Mouse (Mus musculus): ENCODE measurements around the gene Dnpep.

Dnpep gene

DNA sequence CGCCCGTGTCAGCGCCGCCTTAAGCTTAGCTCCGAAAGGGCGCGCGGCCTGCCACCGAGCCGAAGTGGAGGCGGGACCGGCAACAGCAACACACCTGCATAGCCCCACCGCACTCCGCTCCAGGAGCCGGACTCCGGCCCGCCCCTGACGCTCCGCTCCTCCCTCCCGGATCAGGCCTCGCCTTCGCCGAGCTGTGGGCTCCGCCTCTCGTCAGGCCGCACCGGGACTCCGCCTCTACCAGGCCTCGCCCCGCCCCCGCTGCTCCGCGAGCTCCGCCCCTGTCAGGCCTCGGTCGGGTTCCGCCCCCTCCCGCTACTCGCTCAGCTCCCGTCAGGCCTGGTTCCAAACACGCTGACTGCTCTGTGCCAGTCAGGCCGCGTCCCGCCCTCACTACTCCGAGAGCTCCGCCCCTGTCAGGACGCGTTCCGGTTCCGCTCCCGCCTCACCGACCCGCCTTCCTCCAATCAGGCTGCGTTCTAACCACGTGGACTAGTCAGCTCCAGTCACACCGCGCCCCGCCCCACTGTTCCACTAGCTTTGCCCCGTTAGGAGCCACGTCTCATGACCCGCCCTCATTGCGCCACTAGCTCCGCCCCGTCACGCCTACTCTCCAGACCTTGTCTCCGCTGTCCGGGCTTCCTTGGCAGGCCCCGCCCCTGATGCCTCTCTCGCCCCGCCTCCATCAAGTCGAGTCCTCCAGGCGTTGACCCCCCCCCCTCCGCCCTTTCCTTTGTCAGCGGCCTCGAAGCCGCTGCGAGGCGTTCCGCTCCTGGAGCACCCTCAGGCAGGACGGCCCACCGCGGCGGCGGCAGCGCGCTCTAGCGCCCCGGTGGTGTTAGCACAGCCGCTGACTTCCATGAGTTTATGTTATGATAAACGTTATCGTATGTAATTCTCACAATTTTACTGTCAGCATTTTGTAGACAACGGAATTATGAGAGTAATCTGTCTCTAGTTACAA is at the start of gene Dnpep:
TSS of gene Dnpep (minus strand) at position 750 of the 961 bp plus-strand sequence.
- peak; percentile 100 for DNase-seq (ENCODE audit: low spot score in 2 of 2)

DNA sequence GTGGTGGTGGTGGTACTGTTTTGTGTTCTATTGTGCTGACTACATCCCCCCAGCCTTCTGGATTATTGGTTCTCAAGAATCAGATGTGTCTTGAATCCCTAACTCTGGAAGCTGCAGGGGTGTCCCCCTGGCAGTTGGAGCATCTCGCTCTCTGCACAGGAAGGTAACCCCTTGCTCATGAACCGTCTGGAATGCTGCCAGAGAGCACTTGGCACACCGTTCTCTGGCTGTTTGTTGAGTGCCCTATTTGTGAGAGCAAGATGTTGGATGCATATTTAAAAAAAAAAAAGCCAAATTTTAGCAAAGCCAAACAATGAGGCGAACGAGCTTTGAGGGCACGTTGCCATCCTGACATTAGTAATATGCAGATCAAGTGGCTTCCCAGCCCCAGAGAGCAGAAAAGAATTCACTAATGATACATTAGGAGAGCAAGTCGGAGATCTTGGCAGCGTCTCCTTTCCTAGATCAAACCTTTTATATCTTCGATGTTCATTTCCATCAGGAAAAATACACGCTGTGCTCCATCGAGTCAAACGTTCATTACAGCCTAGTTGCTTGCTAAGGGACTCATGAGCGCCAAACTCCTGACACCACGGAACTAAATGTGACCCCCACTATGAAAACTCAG is 47.8 kb upstream of the Dnpep start:
- DNase-seq (ENCODE audit: low spot score in 2 of 2), result no peak

DNA sequence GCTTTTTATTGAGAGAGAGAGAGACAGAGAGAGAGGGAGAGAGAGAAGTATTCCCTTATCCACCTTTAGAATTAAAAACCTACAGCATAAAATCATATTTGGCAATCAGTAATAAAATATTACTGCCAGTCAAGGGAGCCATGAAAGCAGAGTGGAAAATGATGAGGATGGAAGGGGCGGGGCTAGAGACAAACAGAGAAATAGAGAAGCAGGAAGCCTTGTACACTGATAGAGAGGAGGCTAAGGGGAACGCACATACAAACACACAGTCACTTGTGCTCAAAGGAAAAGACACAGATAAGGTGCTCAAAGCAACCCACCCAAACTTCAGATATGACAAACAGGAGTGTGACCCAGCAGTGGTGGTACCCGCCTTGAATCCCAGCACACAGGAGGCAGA is 46.1 kb upstream of the Dnpep start:
- DNase-seq (ENCODE audit: low spot score in 2 of 2), result no peak

DNA sequence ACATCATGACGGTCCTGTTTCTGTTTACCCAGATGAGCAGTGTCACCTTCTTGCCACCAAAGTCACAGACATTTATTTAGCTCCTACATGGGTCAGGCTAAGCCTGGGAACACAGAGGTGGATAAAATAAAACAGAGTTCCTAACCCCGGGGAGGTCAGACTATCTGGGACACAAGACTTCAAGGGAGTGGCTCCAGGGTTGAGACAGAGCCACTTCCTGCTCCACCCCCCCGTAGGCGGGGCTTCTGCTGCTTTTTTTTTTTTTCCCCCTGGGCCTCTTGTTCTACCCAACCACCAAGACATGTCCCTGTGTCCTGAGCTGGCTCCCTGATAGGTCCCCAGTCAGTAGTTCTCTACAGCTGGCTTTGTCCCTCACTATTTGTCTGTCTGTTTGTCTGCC is 44.0 kb upstream of the Dnpep start:
- DNase-seq (ENCODE audit: low spot score in 2 of 2), result peak; percentile 63 to 72

DNA sequence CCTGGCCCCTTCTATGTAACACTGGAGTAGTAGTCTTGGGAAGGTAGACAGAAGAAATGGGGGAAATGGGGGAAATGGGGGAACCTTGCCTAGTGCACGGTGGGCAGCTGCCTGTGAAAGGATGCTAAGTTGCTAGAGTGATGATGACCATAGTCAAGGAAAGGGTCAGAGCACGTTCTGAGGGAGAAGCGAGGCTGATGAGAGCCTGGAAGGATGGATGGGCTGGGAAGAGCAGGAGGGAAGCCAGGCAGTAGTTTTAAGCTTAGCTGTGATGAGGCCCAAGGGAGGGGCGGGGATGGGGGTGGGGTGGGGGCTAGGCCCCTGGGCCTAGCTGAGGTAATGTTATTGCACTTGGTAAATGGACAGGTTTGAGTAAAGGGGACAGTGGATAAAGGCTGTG is 43.3 kb upstream of the Dnpep start:
- DNase-seq (ENCODE audit: low spot score in 2 of 2), result no peak

DNA sequence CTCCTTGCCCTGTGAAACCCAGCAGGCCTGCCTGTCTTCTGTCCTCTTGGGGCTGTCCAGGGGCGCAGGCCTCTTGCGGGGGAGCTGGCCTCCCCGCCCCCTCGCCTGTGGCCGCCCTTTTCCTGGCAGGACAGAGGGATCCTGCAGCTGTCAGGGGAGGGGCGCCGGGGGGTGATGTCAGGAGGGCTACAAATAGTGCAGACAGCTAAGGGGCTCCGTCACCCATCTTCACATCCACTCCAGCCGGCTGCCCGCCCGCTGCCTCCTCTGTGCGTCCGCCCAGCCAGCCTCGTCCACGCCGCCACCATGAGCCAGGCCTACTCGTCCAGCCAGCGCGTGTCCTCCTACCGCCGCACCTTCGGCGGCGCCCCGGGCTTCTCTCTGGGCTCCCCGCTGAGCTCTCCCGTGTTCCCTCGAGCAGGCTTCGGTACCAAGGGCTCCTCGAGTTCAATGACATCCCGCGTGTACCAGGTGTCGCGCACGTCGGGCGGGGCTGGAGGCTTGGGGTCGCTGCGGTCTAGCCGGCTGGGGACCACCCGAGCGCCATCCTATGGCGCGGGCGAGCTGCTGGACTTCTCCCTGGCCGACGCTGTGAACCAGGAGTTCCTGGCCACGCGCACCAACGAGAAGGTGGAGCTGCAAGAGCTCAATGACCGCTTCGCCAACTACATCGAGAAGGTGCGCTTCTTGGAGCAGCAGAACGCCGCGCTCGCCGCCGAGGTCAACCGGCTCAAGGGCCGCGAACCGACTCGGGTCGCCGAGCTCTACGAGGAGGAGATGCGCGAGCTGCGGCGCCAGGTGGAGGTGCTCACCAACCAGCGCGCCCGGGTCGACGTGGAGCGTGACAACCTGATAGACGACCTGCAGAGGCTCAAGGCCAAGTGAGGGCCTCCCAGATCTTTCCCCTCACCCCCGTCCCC is 42.6 kb upstream of the Dnpep start, which contains the start of gene Des:
TSS of gene Des (plus strand) at position 218 of the 920 bp plus-strand sequence.
- peak; percentile 82 to 83 for DNase-seq (ENCODE audit: low spot score in 2 of 2)

DNA sequence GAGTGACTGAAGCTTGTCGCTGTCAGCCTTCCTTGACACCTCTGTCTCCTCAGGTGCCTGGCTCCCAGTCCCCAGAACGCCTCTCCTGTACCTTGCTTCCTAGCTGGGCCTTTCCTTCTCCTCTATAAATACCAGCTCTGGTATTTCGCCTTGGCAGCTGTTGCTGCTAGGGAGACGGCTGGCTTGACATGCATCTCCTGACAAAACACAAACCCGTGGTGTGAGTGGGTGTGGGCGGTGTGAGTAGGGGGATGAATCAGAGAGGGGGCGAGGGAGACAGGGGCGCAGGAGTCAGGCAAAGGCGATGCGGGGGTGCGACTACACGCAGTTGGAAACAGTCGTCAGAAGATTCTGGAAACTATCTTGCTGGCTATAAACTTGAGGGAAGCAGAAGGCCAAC is 41.6 kb upstream of the Dnpep start:
- peak; percentile 56 to 58 for DNase-seq (ENCODE audit: low spot score in 2 of 2)

DNA sequence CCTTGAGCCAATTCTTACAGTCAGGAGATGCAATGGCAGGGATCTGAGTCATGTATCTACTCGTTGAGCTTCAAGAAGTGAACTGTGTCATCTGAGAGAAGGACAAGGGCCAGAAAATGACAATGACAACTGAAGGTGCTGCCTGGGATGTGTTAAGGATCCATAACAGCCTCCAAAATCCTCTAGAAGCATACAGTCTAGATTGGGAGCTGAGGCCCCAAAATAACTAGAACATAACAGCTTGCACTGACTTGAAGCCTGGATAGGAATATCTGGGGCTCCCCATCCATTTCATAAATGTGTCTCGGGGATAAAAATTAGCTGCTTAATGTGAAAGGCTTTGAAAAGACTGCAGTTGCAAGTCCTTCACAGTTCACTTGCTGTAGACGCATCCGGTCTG is 40.2 kb upstream of the Dnpep start:
- DNase-seq (ENCODE audit: low spot score in 2 of 2), result no peak

DNA sequence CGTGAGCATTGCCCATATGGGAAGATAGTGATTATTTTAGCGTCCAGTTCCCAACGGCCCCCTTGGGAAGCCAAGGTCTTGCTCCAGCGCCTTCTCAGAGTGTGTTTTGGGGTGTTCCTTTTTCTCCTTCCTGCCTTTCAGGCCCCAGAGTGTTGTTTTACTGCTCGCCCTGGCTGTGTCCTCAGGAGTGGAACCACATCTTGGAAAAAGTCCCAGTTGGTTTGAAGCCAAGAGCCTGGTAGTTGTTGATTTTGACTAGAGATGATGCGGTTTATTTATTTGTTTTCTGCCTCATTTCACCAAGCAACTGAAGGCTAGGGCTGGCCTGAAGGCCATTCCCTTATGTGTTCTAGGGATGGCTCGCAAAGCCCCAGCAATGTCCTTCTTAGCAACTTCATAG is 39.5 kb upstream of the Dnpep start:
- DNase-seq (ENCODE audit: low spot score in 2 of 2), result no peak

DNA sequence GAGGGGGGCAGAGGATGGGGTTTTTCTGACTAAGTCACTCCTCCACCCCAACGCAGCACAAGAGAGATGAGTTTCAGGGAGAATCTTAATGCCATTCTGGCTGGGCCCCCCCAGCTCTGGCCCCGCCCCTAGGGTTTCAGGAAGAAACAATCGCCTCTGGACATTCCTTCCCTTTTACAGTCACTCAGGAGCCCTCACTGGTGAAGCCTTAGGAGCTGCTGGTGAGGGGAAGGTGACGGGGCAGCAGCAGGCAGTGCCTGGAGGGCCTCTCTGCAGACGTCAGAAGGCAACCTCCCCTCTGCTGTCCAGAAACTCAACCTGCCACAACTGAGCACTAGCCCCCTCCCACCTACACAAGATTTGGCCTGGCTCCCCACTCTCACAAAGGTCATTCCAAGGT is 31.5 kb upstream of the Dnpep start:
- DNase-seq (ENCODE audit: low spot score in 2 of 2), result no peak

DNA sequence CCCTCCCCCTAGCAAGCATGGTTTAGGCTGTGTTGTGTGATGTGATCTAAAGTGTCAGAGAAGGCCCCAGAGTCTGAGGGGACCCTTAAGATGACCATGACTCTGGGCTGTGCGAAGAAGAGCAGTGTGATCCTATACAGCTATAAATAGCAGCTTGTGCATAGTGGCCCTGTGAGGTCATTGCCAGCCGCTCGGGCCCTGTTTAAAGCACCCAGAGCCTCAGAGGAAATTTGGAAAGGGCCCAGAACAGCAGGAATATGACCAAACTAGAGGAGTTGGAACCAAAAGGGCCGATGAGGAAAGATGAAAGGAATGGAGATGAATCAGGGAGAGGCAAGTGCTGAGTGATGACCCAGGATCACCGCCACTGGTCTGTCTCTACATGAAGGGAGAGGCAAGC is 29.5 kb upstream of the Dnpep start:
- DNase-seq (ENCODE audit: low spot score in 2 of 2), result no peak

DNA sequence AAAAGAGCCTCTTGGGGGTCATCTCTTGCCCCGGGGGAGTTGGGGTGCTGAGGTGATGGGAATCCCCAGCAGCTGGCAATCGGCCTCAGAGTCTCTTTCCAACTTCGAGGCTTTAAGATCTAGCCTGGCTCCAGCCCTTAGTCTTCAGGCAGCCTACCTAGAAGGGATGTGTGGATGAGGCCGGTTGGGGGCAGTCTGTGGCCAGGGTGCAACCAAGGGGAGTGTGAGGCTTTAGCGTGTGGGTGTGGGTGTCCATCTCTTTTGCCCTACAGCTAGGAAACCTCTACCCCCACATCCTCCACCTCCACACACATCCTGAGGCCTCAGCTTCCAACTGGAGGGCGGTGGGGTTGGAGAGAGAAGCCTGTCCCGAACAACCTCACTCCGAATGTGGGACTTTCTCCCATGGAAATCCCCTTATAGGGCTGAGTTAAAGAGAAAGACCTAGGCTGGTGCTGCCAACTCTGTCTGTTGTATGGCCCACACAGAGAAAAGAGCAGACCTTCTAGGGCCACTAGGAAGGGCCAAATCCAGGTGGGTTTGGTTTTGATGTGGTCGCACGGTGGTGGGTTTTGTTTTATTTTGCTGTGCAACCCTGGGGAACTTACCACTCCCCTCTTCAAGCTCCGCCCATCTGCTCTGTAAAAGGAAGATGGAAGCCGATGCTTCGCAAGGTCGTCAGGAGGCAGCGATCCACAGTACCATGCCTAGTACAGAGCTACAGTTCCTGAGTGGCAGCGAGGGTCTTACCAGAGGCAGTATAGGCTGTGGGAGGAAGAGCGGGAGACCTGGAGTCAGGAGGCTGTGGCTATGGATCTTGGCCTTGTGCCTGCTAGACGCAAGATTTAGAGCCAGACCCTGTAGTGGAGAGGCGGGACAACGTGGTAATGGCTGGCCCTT is 27.5 kb upstream of the Dnpep start:
- no peak for DNase-seq (ENCODE audit: low spot score in 2 of 2)

DNA sequence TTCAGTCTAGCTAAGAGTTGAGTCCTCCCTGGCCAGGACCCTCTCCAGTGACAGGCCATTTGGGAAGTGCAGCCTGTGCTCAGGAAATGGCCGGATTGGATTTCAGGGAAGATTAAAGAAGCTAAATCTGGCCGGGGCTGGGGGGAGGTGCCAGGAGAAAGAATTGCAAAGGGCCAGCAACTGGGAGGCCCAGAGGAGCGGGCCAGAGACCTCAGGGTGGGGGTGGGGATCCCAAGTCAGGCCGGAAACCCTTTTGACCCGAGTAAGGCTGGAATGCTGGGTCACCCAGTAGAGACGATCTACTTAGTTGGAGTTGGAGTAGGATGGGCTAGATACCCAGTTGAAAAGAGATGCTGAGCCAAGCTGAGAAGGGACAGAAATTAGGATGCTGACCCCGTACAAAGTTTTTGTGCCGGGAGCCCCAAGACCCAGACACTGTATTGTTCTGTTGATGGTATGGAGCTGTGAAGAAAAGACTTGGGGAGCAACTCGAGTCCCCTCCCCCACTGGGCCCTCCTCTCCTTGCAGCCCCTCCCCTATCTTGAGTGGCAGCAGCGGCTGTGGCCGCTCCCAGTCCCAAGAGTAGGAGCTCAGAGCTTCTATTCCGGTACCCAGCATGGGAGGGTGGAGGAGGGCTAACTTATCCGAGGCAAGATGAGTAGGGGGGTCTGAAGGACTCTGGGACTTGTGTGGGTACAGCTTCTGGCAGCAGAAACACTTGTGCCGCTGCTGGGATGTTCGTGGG is 26.7 kb upstream of the Dnpep start:
- DNase-seq (ENCODE audit: low spot score in 2 of 2), result no peak

DNA sequence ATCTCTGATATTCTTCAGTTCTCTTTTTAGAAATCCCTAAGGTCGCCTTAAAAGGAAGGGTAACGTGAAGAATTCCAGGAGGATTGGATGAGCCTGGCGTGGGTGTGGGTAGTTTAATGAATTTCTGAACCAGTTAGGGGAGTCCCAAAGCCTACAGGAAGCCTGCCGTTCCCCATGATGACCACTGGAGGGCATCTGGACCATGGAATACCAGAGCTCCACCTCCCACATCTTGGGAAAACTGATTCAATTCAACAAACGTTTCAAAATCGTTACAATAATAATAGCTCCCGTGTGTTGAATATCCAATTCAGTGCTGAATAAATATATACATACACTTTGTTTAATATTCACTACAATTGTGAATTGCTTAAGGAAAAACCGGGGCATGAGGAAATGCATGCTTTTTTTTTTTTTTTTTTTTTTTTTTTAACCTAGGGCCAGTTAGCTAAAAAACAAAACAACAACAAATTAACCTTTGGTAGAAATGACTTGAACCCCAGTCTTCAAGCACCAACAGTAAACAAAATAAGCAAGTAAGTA is 25.2 kb upstream of the Dnpep start:
- peak; percentile 57 to 71 for DNase-seq (ENCODE audit: low spot score in 2 of 2)

DNA sequence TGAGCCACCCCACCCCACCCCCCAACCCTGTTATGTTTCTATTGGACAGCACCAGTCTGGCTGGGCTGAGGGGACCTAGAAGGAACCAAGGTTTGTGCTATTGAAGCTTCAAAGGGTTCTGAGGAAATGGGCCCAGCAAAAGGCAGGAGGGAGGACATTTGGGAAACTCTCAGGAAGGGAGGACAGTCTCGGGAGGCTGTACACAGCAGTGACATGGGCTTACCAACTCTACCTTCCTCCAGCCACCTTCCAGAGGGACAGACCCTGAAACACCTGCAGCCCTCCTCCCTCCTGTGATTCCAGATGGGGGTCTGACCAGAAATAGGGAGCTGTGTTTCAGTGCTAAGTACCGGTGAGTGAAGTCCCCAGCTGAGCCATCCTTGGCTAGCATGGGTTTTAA is 22.7 kb upstream of the Dnpep start:
- DNase-seq (ENCODE audit: low spot score in 2 of 2), result no peak

DNA sequence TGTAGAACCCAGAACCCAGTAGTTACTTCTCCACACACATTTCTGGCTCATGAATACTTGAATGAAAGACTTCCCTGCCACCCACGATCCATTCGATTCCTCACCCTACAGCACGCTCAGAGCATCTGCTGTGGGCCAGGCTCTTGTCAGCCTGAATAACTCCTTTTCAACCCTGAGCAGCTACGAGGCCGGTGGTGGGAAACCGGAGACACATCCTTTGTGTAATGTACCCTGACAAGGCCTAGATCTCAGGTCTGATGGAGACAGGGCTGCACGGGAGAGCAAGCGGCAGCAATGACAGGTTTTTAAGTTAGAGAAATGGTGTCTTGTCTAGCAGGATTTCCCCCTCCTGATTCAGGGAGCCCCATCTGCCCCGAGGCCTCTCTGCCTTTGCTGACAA is 21.5 kb upstream of the Dnpep start:
- no peak for DNase-seq (ENCODE audit: low spot score in 2 of 2)

DNA sequence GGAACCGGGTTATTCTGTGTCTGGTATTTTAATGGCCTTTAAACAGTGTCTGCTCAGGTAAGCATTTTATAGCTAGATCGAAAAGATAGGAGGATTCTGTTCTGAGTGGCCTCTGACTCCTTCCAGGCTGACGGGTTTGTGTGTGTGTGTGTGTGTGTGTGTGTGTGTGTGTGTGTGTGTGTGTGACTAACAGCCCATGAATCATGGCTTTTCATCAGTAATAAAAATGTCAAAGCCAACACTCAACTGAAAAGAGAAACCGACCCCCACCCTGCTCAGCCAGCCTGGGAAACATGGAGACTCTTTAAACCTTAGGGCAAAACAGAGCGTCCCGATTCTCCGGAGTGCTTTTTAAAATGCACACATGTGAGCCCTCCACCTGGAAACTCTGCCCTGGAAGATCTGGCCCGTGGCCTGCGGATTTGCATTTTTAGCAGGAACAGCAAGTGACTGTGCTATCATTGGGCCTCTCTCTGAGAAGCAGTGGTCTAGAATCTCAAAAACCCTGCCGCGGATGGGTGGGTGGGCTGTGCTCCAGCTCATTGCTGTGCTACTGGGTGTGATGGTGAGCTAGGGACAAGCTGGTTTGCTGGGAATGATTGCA is 20.4 kb upstream of the Dnpep start:
- no peak for DNase-seq (ENCODE audit: low spot score in 2 of 2)

DNA sequence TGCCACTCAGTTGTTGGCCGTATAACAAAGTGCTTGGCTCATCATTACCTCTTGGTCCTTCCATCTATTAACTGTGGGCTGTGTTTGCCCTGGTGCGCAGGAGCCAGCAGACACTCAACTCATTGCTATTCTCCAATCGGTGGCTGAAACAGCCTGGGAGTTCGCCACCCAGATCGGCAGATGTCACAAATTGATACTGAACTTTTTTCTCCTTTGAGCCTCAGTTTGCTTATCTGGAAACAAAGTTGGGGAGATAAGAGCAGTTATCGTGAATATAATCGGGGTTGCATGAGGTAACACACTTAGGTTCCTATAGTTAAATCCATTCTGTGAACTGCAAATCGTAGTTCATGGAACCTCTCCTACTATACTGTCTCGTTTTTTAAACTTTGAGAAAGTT is 19.3 kb upstream of the Dnpep start:
- no peak for DNase-seq (ENCODE audit: low spot score in 2 of 2)

DNA sequence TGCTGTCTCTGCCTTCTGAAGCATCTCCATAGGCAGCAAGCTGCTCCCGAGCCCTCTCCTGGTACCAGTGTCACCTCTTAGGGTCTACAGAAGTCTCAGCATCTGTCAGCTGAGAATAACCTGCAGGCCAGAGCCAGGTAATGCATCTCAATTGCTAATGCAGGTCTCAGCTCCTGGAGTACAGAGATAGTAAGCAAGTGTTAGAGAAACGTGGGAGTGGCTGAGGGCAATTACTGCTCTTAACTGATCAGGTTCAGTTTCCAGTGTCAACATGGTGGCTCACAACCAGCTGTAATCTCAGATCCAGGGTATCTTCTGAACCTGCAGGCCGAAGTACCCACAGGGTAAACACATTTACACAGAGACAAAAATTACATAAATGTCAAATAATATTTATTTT is 18.7 kb upstream of the Dnpep start:
- no peak for DNase-seq (ENCODE audit: low spot score in 2 of 2)

DNA sequence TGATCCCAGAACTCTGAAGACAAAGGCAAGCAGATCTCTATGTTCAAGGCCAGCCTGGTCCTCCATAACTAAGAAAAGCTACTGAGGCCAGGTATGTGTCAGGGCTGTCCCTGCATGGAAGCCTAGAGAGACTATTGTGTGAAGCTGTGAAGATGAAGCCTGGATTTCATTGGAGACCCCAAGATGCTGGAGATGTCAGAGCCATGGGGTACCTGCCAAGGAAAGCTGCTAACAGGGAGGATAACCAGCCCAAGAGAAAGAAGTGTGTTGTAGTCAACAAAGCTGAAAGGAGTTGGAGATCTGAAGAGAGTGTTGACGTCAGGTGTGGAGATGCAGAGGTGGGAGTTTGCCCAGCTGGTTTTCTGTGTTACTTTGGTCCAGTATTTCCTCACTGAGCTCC is 13.5 kb upstream of the Dnpep start:
- no peak for DNase-seq (ENCODE audit: low spot score in 2 of 2)
